Mouse (Mus musculus) cerebellum, postnatal 10 days (tissue): ENCODE measurements at regions not wholly inside any gene's neighbourhood (a gene's known extent, or its start where the extent isn't known, plus 50 kb on each side); places are given as distances from the start of the nearest gene placed in this dataset.

Experiments
- DNase-seq, 2 experiments: peaks; one replicate each; pipeline ENCODE4 v3.0.0; 2021; ENCODE audit warnings: mixed read lengths in 2 of 2

- no peak for DNase-seq
Observed at GRCm38 (mm10) chr19:14347026-14347425, 250.8 kb downstream of the Tle4 start.

- no peak for DNase-seq
Observed at GRCm38 (mm10) chr19:14347429-14347828, 250.4 kb downstream of the Tle4 start.

GRCm38 (mm10) chr19:14349753-14350152 lies 248.1 kb downstream of the Tle4 start:
- DNase-seq: no peak

DNA sequence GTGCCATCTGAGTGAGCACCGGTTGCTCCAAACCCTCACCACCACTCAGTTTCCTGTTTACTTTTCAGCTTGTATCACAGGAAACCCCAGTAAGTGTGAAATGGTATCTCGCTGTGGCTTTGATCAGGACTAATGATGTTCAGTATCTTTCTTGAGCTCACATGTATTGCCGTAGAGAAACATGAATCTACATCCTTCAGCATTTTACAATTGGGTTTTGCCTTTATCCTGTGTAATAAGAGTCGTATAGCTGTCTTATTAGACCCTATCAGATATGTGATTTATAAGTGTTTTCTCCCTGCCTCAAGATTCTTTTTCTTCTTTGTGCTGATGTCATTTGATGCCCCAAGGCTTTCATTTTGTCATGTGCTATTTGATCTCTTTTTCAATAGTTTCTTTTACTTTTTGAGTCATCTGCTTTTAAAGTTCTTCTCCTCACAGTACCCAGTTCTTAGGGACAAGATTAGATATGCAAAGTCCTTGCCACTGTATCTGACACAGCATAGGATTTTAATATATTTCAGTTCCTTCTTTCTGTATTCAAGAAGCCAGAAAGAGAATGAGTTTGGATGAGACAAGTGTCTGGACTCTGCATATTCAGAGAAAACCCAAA lies 246.0 kb downstream of the Tle4 start:
- DNase-seq: no peak

DNA sequence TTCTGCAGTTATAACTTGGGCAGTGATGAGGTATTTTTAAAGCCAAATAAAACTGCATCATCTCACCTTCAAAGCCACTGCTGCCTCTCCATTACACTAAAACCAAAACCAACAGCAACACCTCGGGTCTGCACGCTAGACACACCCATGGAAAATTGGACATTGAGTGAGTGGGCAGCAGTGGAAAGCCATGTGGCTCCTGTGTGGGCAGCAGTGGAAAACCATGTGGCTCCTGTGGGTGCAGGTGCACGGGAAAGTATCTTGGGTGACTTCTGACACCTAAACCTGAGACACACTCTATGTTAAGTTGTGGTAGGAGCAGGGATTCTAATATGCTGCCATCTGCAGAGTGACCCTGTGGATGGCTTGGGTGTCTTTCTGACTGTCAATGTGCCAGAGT lies 245.3 kb downstream of the Tle4 start:
- no peak for DNase-seq

- DNase-seq: no peak
Observed at GRCm38 (mm10) chr19:14353151-14353550, 244.7 kb downstream of the Tle4 start.

DNA sequence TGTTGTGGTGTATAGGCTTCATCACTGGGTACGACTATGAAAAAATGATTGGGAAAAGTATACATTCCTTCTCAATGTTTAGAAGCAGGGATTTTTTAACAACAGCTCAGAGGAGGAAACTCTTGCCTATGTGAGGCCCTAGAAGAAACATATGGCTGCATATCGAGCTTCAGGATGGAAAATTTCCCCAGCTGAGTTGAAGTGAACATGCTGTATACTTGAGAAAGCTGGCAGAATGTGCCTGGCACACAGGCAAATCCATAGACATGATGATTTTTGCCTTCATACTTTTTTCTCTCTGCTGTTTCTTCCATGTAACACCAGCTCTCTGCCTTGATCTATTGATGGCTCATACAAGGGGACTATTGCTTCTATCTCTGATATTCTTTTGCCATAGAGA lies 242.7 kb downstream of the Tle4 start:
- DNase-seq: no peak

DNA sequence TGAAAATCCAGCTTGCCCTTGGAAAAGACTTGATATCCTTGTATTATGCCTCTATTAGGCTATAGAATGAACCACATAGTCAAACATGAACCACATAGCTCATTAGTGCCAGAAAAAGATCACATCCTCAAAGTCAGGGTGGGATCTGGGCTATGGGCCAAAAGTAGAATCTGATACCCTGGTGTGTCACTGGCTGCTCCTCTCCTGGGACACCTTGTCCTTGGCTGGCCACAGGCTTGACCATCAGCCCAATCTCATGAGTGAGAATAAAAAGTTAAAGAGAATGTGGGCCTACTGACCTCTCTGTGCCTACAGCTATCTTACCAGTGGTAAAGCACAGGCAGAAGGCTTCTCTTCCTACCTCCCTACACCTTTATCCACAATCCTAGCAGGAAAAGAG lies 241.9 kb downstream of the Tle4 start:
- DNase-seq: no peak

DNA sequence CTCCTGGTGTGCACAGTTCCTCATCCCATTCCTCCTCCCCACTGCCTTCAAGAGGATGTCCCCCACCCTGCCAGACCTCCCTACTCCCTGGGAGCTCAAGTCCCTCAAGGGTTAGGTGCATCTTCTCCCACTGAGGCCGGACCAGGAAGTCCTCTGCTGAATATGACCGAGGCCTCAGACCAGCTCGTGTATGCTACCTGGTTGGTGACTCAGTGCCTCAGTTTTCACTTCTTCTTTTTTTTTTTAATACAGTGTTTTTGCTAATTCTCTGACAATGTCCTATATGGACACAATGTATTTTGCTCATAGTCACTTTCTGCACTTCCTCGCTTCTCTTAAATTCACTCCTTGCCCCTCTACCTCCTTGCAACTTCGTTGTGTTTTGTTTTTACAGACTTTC lies 237.2 kb downstream of the Tle4 start:
- no peak for DNase-seq

- peak; percentile 13 to 42 for DNase-seq
Observed at GRCm38 (mm10) chr19:14369098-14369604, 228.7 kb downstream of the Tle4 start.

DNA sequence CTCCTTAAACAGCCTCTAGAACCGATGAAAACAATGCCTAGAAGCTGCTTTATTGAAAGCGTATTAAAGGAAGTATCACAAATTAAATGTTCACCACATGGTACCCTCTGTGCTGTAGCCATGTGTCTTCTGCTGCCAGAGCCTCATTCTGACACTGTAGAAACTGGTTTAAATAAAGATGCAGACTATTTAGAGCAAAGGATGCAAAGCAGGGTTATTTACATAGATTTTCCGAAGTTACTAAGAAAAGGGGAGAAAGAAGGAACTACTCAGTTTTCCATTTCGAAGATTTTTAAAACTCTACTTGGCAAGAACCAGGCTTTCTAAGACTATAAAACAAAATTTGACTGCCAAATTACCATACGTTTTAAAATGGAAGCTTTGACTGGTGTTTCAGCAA lies 226.5 kb downstream of the Tle4 start:
- DNase-seq: no peak

- DNase-seq: no peak
Observed at GRCm38 (mm10) chr19:14373996-14374395, 223.9 kb downstream of the Tle4 start.

DNA sequence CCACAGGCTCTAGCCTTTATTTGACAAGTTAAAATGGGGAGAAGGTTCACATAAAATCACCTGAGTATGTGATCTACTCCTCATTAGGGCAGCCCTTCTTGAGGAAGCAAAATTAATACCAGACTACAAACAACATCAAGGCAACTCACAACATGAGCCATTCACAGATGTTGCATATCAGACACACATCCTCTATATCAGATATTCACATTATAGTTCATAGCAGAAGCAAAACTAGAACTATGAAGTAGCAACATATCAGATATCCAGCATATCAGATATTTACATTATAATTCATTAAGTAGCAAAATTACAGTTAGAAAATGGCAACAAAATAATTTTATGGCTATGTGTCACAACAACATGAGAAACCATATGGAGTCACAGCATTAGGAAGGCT lies 217.0 kb downstream of the Tle4 start:
- DNase-seq: no peak

GRCm38 (mm10) chr19:14387796-14388195 lies 210.1 kb downstream of the Tle4 start:
- no peak for DNase-seq

DNA sequence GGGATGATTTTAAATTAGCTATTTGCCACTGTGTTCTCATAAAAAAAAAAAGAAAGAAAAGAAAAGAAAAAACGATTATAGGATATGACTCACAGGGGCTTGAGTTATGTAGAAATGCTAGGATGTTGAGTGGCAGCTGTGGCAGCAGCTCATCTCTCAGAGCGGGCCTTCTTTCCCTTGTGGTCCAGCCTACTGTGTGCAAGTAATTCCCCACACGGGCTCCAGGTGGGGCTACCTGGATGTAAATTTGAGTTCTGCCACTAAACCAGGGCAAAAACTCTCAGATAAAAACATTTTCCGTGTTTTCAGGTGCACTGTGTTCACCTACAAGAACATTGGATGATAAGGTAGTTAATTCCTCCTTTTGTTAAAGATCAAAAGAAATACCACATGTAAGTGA lies 209.3 kb downstream of the Tle4 start:
- DNase-seq: peak; percentile 36 to 37

GRCm38 (mm10) chr19:14389881-14390837 lies 207.7 kb downstream of the Tle4 start:
- peak; percentile 56 for DNase-seq

DNA sequence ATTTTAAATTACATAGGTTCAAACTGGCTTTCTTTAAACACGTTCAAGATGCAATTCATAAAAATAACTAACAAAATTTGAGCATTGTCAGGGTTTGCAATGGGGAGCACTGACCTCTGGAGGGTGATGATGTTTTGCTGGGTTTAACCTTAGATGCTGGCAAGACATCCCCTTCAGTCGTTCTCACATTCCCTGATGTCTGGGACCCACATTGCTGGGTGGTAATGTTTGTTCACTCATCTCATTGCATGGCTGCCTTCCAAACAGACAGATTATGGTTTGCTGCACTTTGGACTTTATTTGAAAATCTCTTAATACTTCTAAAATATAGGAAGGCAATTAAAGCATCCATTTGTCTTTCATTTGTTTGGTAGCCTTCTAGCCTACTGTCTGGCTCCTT lies 206.9 kb downstream of the Tle4 start:
- no peak for DNase-seq
